Mouse (Mus musculus): ENCODE measurements around the gene Disc1. TPM values are rescaled to one million over a fixed set of nuclear protein-coding genes. Genes with fewer than 3 reads are reported as not detected.

The Disc1 gene
- 1.6 and 2.1 TPM in 2 replicates for polyA plus RNA-seq (2012; rRNA removed)

DNA sequence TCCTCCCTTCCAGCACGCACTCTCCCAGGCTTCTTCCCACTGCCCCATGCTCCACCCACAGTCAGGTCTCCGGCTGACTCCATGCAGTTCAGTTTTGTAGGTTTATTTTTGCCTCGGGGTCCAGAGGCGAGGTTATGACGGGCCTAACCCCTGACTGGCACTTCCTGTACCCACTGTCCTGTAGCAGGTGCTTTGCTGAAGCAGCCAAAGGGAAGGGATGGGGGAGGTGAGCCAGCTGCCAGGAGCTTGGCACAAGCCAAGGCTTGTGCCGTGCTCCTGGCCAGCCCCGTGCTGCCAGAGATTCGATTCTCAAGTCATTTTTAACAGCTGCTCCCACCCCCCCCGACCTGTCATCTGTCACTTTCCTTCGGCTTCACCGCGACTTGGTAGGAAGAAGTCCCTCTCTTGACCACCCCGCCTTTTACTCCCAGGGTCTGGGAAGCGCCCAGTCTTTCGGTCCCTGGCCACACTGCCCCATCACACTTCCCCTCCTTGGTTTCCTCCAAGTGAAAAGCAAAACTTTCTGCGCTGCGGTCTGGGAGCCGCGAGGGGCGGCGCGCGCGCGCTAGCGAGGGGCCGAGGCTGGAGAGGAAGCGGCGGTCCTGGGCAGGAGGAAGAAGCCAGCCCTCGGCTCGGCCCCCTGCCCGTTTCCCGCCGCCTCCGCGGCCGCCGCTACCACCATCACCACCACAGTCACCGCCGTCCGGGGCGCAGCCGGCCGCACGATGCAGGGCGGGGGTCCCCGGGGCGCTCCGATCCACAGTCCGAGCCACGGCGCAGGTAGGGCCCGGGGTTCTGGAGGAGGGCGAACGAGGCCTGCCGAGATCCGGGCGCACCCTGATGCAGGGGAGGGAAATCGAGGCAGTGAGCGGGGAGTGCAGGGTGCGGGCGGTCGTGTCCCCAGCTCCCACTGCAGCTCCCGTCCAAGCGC, at the start of gene Disc1:
TSS of gene Disc1 (plus strand) at position 691 of the 931 bp plus-strand sequence.
- no peak for TF ChIP-seq POLR2A (IDR thresholded peaks at IDR 0.05; ENCODE audit: borderline replicate concordance, extremely low read depth, insufficient read depth, insufficient read length, poor library complexity, severe bottlenecking)
- no peak for TF ChIP-seq CTCF (IDR thresholded peaks at IDR 0.05; ENCODE audit: borderline replicate concordance, extremely low read depth, insufficient read depth, insufficient read length)
- peak; percentile 48 for DNase-seq (ENCODE audit: low read depth)

DNA sequence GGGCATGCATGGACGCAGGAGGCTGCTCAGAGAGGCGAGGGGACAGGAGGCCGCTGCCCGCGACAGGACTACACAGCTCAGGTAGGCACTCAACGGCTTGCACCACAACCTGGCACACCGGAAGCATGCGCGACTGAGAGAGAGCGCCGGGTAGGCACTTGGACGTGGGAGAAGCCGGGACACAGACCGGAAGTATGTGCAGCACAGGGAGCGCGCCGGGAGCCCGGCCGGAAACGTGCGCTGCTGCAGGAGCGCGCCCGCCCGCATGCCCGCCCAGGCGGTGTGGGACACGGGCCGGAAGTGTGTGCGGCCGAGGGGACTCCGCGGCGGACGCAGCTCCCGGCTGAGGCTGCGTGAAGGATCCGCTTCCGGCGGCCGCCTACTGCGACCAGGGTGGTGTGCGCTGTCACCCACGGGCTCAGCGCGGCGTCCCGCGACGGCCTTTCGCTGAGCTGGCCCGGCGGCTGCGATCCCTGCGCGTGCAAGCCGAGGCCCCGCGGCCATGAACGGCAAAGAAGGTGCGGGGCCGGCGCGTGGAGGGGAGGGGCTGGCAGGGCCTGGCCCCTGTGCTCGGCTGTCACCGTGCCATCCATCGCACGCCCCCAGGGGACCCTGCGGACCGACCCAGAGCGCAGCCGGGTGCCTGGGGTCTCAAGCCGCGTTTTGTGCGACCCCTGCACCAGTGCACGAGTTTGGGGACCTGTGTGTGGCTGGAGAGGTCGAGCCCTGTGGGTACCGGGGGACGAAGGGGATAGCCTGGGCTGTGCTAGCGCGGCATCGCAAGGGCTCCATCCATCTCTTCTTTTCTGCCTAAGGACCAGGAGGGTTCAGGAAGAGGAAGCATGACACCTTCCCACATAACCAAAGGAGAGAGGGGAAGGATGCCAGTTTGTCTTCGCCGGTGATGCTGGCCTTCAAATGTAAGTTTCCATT, 41.0 kb upstream of the Disc1 start, which contains the start of gene Tsnax:
TSS of gene Tsnax (plus strand) at position 303 of the 933 bp plus-strand sequence.
- peak; percentile 64 for TF ChIP-seq POLR2A (IDR thresholded peaks at IDR 0.05; ENCODE audit: borderline replicate concordance, extremely low read depth, insufficient read depth, insufficient read length, poor library complexity, severe bottlenecking)
- no peak for TF ChIP-seq CTCF (IDR thresholded peaks at IDR 0.05; ENCODE audit: borderline replicate concordance, extremely low read depth, insufficient read depth, insufficient read length)
- peak; percentile 98 for DNase-seq (ENCODE audit: low read depth)

DNA sequence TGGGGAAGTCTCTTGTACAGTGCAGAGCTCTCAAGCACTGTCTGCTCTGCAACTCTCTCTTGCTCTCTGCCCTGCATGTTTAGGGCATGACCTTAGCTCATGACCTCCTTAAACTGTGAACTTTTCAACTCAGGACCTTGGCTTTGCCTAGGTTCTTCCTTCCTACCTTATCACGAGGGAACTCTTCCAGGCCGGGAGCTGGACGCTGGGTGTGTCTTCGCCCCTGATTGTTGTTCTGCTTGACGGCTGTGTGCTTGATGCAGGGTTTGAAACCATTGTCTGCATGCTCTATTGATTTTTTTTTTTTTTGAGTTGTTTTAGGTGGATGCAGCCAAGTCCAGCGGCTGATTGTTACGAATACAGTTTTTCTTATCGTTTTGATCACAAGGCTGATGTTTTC, 29.9 kb upstream of the Disc1 start:
- no peak for DNase-seq (ENCODE audit: low read depth)
- TF ChIP-seq CTCF (IDR thresholded peaks at IDR 0.05; ENCODE audit: borderline replicate concordance, extremely low read depth, insufficient read depth, insufficient read length): no peak
- TF ChIP-seq POLR2A (IDR thresholded peaks at IDR 0.05; ENCODE audit: borderline replicate concordance, extremely low read depth, insufficient read depth, insufficient read length, poor library complexity, severe bottlenecking): no peak

GRCm38 (mm10) chr8:125027211-125027610, 26.8 kb upstream of the Disc1 start:
- TF ChIP-seq CTCF (IDR thresholded peaks at IDR 0.05; ENCODE audit: borderline replicate concordance, extremely low read depth, insufficient read depth, insufficient read length) (no peak), POLR2A (IDR thresholded peaks at IDR 0.05; ENCODE audit: borderline replicate concordance, extremely low read depth, insufficient read depth, insufficient read length, poor library complexity, severe bottlenecking) (no peak)
- DNase-seq (ENCODE audit: low read depth): peak; percentile 56

- DNase-seq (ENCODE audit: low read depth): no peak
- TF ChIP-seq POLR2A (IDR thresholded peaks at IDR 0.05; ENCODE audit: borderline replicate concordance, extremely low read depth, insufficient read depth, insufficient read length, poor library complexity, severe bottlenecking) (no peak), CTCF (IDR thresholded peaks at IDR 0.05; ENCODE audit: borderline replicate concordance, extremely low read depth, insufficient read depth, insufficient read length) (no peak)
Observed at GRCm38 (mm10) chr8:125028841-125029240, 25.2 kb upstream of the Disc1 start.

DNA sequence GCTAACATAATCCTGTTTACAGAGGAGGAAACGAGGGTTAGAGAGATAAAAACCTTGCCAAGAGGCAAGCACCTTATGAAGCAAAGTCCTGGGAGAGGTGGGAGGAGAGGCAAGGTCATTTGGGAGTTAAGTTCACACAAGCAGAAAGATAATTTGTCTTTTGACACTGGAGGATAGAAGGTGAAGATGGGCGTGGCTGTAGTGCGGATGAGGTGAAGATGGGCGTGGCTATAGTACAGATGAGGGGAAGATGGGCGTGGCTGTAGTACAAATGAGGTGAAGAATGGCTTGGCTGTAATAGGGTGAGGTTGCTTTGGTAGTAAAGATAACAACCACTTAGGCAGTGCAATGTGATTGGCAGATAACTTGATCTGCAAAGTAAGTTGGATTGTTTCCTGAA, 22.7 kb upstream of the Disc1 start:
- DNase-seq (ENCODE audit: low read depth): no peak
- no peak for TF ChIP-seq POLR2A (IDR thresholded peaks at IDR 0.05; ENCODE audit: borderline replicate concordance, extremely low read depth, insufficient read depth, insufficient read length, poor library complexity, severe bottlenecking)
- TF ChIP-seq CTCF (IDR thresholded peaks at IDR 0.05; ENCODE audit: borderline replicate concordance, extremely low read depth, insufficient read depth, insufficient read length): no peak

DNA sequence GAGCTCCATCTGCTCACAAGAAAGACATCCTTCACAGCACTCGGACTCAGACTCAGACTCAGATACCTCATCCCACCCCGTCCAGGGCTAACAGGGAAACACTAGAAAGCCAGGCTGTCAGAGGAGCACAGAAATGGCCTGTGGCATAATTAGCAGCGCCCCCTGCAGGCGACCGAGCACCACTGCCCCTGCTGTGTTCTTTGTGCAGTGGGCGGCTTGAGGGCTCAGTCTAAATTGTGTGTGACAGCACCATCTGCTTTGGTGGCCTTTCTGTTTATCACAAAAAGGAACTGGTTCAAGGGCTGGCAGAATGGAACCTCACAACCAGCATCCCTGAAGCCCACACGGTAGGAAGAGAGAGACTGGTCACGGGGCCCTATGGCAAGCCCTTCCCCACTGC, 19.3 kb upstream of the Disc1 start:
- TF ChIP-seq CTCF (IDR thresholded peaks at IDR 0.05; ENCODE audit: borderline replicate concordance, extremely low read depth, insufficient read depth, insufficient read length) (peak; percentile 82), POLR2A (IDR thresholded peaks at IDR 0.05; ENCODE audit: borderline replicate concordance, extremely low read depth, insufficient read depth, insufficient read length, poor library complexity, severe bottlenecking) (no peak)
- DNase-seq (ENCODE audit: low read depth): peak; percentile 80

GRCm38 (mm10) chr8:125037081-125037480, 16.9 kb upstream of the Disc1 start:
- DNase-seq (ENCODE audit: low read depth): no peak
- TF ChIP-seq CTCF (IDR thresholded peaks at IDR 0.05; ENCODE audit: borderline replicate concordance, extremely low read depth, insufficient read depth, insufficient read length) (no peak), POLR2A (IDR thresholded peaks at IDR 0.05; ENCODE audit: borderline replicate concordance, extremely low read depth, insufficient read depth, insufficient read length, poor library complexity, severe bottlenecking) (no peak)

DNA sequence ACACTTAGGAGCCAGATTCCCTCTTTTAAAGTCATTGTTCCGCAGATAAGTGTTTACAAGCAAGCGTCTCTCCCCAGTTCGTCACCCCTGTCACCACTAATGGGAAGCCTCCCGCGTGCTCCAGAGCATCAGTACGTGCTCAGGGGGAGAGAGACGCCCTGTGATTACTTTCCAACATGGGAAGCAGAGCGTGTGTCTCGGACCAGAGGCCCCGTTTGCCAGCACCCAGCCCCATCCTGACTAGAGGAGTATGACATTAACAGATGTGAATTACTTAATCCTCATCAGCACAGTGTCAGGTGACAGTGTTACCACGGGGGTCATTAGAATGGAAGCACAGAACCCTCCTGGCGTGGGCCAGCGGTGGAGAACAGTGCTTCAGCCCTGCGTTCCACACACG, 15.3 kb upstream of the Disc1 start:
- TF ChIP-seq CTCF (IDR thresholded peaks at IDR 0.05; ENCODE audit: borderline replicate concordance, extremely low read depth, insufficient read depth, insufficient read length): no peak
- no peak for TF ChIP-seq POLR2A (IDR thresholded peaks at IDR 0.05; ENCODE audit: borderline replicate concordance, extremely low read depth, insufficient read depth, insufficient read length, poor library complexity, severe bottlenecking)
- DNase-seq (ENCODE audit: low read depth): no peak

- TF ChIP-seq CTCF (IDR thresholded peaks at IDR 0.05; ENCODE audit: borderline replicate concordance, extremely low read depth, insufficient read depth, insufficient read length) (no peak), POLR2A (IDR thresholded peaks at IDR 0.05; ENCODE audit: borderline replicate concordance, extremely low read depth, insufficient read depth, insufficient read length, poor library complexity, severe bottlenecking) (no peak)
- DNase-seq (ENCODE audit: low read depth): no peak
Observed at GRCm38 (mm10) chr8:125040587-125041375, 13.2 kb upstream of the Disc1 start.
